Mouse (Mus musculus): ENCODE measurements at regions not wholly inside any gene's neighbourhood (a gene's known extent, or its start where the extent isn't known, plus 50 kb on each side); places are given as distances from the start of the nearest gene placed in this dataset.

DNA sequence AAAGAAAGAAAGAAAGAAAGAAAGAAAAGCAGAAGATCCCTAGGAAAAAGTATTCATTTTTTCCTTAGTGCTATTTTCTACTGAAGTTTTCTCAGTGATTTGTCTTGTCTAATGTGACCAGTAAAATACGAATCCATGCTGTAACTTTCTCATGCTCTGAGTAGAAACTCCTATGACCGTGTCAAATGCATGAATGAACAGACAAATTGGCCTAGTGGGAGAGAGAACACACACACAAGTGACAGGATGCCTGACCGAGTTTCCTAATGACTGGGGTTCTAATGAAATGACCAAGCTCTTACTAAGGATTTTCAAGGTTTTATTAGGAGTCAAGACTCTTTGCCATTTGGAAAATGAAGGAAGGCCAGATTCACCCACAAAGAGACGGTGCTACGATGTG is 235.9 kb downstream of the Cpe start:
- Histone ChIP-seq H3K27me3 (ENCODE audit: control insufficient read depth, insufficient read depth, insufficient read length) (no peaks in the 10 kb centered on the region), H3K79me2 (ENCODE audit: control insufficient read depth, insufficient read depth) (no peaks in the 10 kb centered on the region), H3K36me3 (ENCODE audit: control insufficient read depth, insufficient read depth) (no peaks in the 10 kb centered on the region), H3K4me3 (no peak overlapping the region), H3K4me2 (ENCODE audit: low read depth) (no peak overlapping the region), H3ac (ENCODE audit: control insufficient read depth, insufficient read length) (no peak overlapping the region)
- no peak for TF ChIP-seq E2F4 (IDR thresholded peaks at IDR 0.05; ENCODE audit: insufficient read depth)
- TF ChIP-seq MAX (IDR thresholded peaks at IDR 0.05; ENCODE audit: low read depth) = no peak
- no peak for TF ChIP-seq REST (IDR thresholded peaks at IDR 0.05; ENCODE audit: insufficient read depth, insufficient read length)
- TF ChIP-seq TCF3 (IDR thresholded peaks at IDR 0.05; ENCODE audit: insufficient read length, low read depth) = no peak
- TF ChIP-seq SRF (IDR thresholded peaks at IDR 0.05; ENCODE audit: control insufficient read depth, insufficient read length, low read depth) = no peak
- TF ChIP-seq MYOG (IDR thresholded peaks at IDR 0.05; ENCODE audit: control insufficient read depth in 1 of 3, insufficient read depth in 1 of 3, insufficient read length in 2 of 3, low read depth in 2 of 3) = no peak
- TF ChIP-seq POLR2AphosphoS2 (IDR thresholded peaks at IDR 0.05; ENCODE audit: insufficient read length, low read depth) = no peak
- TF ChIP-seq TCF12 (IDR thresholded peaks at IDR 0.05; ENCODE audit: insufficient read depth, poor library complexity, severe bottlenecking) = no peak
- no peak for TF ChIP-seq CEBPB (IDR thresholded peaks at IDR 0.05; ENCODE audit: insufficient read depth, poor library complexity, severe bottlenecking)
- no peak for TF ChIP-seq POLR2A (IDR thresholded peaks at IDR 0.05; ENCODE audit: insufficient read length, low read depth)

DNA sequence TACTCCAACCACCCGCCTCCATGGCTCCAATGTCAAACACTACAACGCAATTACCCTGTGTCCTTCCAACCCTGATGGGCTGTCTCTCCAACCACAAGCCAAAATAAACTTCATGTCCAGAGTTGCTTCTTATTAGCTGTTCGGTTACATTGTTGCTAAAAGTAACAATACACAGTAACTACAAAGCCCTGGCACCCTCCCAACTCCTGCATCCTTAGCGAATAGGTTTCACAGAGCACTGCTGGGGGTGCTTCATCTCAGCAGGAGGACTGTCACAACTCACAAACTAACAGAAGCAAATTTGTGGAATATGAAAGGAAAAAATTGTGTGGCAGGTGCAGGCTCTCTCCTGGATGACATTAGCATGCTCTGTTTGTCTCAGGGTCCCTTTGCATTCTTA is 238.1 kb downstream of the Cpe start:
- TF ChIP-seq TCF3 (IDR thresholded peaks at IDR 0.05; ENCODE audit: insufficient read length, low read depth) = no peak
- no peak for TF ChIP-seq POLR2A (IDR thresholded peaks at IDR 0.05; ENCODE audit: insufficient read length, low read depth)
- no peak for TF ChIP-seq POLR2AphosphoS2 (IDR thresholded peaks at IDR 0.05; ENCODE audit: insufficient read length, low read depth)
- no peak for TF ChIP-seq SRF (IDR thresholded peaks at IDR 0.05; ENCODE audit: control insufficient read depth, insufficient read length, low read depth)
- TF ChIP-seq USF1 (IDR thresholded peaks at IDR 0.05; ENCODE audit: low read depth) = no peak
- TF ChIP-seq MYOG (IDR thresholded peaks at IDR 0.05; ENCODE audit: control insufficient read depth in 1 of 3, insufficient read depth in 1 of 3, insufficient read length in 2 of 3, low read depth in 2 of 3) = no peak
- TF ChIP-seq E2F4 (IDR thresholded peaks at IDR 0.05; ENCODE audit: insufficient read depth) = no peak
- TF ChIP-seq MYOD1 (IDR thresholded peaks at IDR 0.05; ENCODE audit: control insufficient read depth in 1 of 3, insufficient read length in 2 of 3, low read depth in 2 of 3) = no peak
- no peak for TF ChIP-seq TCF12 (IDR thresholded peaks at IDR 0.05; ENCODE audit: insufficient read depth, poor library complexity, severe bottlenecking)
- TF ChIP-seq MAX (IDR thresholded peaks at IDR 0.05; ENCODE audit: low read depth) = no peak
- TF ChIP-seq CEBPB (IDR thresholded peaks at IDR 0.05; ENCODE audit: insufficient read depth, poor library complexity, severe bottlenecking) = no peak
- no peak for TF ChIP-seq REST (IDR thresholded peaks at IDR 0.05; ENCODE audit: insufficient read depth, insufficient read length)
- Histone ChIP-seq H3K4me3 (no peak overlapping the region), H3K27me3 (ENCODE audit: control insufficient read depth, insufficient read depth, insufficient read length) (no peaks in the 10 kb centered on the region), H3ac (ENCODE audit: control insufficient read depth, insufficient read length) (no peak overlapping the region), H3K4me2 (ENCODE audit: low read depth) (no peak overlapping the region), H3K79me2 (ENCODE audit: control insufficient read depth, insufficient read depth) (no peaks in the 10 kb centered on the region), H3K36me3 (ENCODE audit: control insufficient read depth, insufficient read depth) (no peaks in the 10 kb centered on the region)

DNA sequence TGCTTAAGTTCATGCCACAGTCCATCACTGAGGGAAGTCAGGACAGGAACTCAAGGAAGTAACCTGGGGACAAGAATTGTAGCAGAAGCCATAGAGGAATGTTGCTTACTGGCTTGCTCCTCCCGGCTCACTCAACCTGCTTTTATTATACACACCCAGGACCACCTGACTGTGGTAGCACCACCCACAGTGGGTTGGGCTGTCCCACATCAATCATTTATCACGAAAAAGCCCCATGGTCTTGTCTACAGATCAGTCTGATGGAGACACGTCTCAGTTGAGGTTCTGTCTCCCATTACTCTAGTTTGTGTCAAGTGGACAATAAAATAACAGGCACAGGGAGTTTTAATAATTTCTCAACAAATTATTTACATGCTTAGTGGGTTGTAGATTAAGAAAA is 239.3 kb upstream of the Tll1 start:
- TF ChIP-seq MAX (IDR thresholded peaks at IDR 0.05; ENCODE audit: low read depth) = no peak
- TF ChIP-seq TCF3 (IDR thresholded peaks at IDR 0.05; ENCODE audit: insufficient read length, low read depth) = no peak
- TF ChIP-seq MYOD1 (IDR thresholded peaks at IDR 0.05; ENCODE audit: control insufficient read depth in 1 of 3, insufficient read length in 2 of 3, low read depth in 2 of 3) = no peak
- TF ChIP-seq POLR2A (IDR thresholded peaks at IDR 0.05; ENCODE audit: insufficient read length, low read depth) = no peak
- TF ChIP-seq TCF12 (IDR thresholded peaks at IDR 0.05; ENCODE audit: insufficient read depth, poor library complexity, severe bottlenecking) = no peak
- no peak for TF ChIP-seq MYOG (IDR thresholded peaks at IDR 0.05; ENCODE audit: control insufficient read depth in 1 of 3, insufficient read depth in 1 of 3, insufficient read length in 2 of 3, low read depth in 2 of 3)
- no peak for TF ChIP-seq POLR2AphosphoS2 (IDR thresholded peaks at IDR 0.05; ENCODE audit: insufficient read length, low read depth)
- TF ChIP-seq USF1 (IDR thresholded peaks at IDR 0.05; ENCODE audit: low read depth) = no peak
- TF ChIP-seq CEBPB (IDR thresholded peaks at IDR 0.05; ENCODE audit: insufficient read depth, poor library complexity, severe bottlenecking) = no peak
- TF ChIP-seq REST (IDR thresholded peaks at IDR 0.05; ENCODE audit: insufficient read depth, insufficient read length) = no peak
- TF ChIP-seq SRF (IDR thresholded peaks at IDR 0.05; ENCODE audit: control insufficient read depth, insufficient read length, low read depth) = no peak
- no peak for TF ChIP-seq E2F4 (IDR thresholded peaks at IDR 0.05; ENCODE audit: insufficient read depth)
- H3K4me2 ChIP-seq (ENCODE audit: low read depth) = no peak overlapping the region
- H3K4me3 ChIP-seq = no peak overlapping the region
- no peaks in the 10 kb centered on the region for H3K27me3 ChIP-seq (ENCODE audit: control insufficient read depth, insufficient read depth, insufficient read length)
- H3ac ChIP-seq (ENCODE audit: control insufficient read depth, insufficient read length) = no peak overlapping the region
- no peaks in the 10 kb centered on the region for H3K79me2 ChIP-seq (ENCODE audit: control insufficient read depth, insufficient read depth)
- no peaks in the 10 kb centered on the region for H3K36me3 ChIP-seq (ENCODE audit: control insufficient read depth, insufficient read depth)

DNA sequence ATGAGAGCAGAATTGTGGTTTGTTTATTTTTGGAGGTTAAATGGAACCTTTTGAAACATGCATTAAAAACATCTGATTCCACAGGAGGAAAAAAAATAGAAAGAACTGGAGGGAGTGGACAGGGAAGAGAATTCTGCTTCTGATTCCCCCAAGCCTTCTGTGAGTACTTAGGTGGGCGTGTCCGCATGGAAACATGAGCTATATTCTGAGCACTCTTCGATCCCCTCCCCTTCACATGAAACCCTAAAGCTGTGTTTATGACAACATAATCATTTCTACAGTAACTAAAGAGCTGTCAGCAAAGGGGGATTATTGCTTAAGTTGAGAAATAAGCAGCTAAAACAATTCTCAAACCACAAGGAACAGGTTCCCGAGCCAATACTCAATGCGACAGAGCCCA is 238.4 kb upstream of the Tll1 start:
- H3K79me2 ChIP-seq (ENCODE audit: control insufficient read depth, insufficient read depth) = no peaks in the 10 kb centered on the region
- H3ac ChIP-seq (ENCODE audit: control insufficient read depth, insufficient read length) = no peak overlapping the region
- H3K4me2 ChIP-seq (ENCODE audit: low read depth) = no peak overlapping the region
- H3K4me3 ChIP-seq = no peak overlapping the region
- H3K27me3 ChIP-seq (ENCODE audit: control insufficient read depth, insufficient read depth, insufficient read length) = no peaks in the 10 kb centered on the region
- no peak for TF ChIP-seq POLR2A (IDR thresholded peaks at IDR 0.05; ENCODE audit: insufficient read length, low read depth)
- TF ChIP-seq USF1 (IDR thresholded peaks at IDR 0.05; ENCODE audit: low read depth) = no peak
- TF ChIP-seq MYOD1 (IDR thresholded peaks at IDR 0.05; ENCODE audit: control insufficient read depth in 1 of 3, insufficient read length in 2 of 3, low read depth in 2 of 3) = no peak
- no peak for TF ChIP-seq TCF12 (IDR thresholded peaks at IDR 0.05; ENCODE audit: insufficient read depth, poor library complexity, severe bottlenecking)
- TF ChIP-seq MYOG (IDR thresholded peaks at IDR 0.05; ENCODE audit: control insufficient read depth in 1 of 3, insufficient read depth in 1 of 3, insufficient read length in 2 of 3, low read depth in 2 of 3) = no peak
- TF ChIP-seq REST (IDR thresholded peaks at IDR 0.05; ENCODE audit: insufficient read depth, insufficient read length) = no peak
- TF ChIP-seq MAX (IDR thresholded peaks at IDR 0.05; ENCODE audit: low read depth) = no peak
- TF ChIP-seq CEBPB (IDR thresholded peaks at IDR 0.05; ENCODE audit: insufficient read depth, poor library complexity, severe bottlenecking) = no peak
- TF ChIP-seq SRF (IDR thresholded peaks at IDR 0.05; ENCODE audit: control insufficient read depth, insufficient read length, low read depth) = no peak
- TF ChIP-seq E2F4 (IDR thresholded peaks at IDR 0.05; ENCODE audit: insufficient read depth) = no peak
- no peak for TF ChIP-seq POLR2AphosphoS2 (IDR thresholded peaks at IDR 0.05; ENCODE audit: insufficient read length, low read depth)
- TF ChIP-seq TCF3 (IDR thresholded peaks at IDR 0.05; ENCODE audit: insufficient read length, low read depth) = no peak
- H3K36me3 ChIP-seq (ENCODE audit: control insufficient read depth, insufficient read depth) = no peaks in the 10 kb centered on the region
